Mouse (Mus musculus) embryonic fibroblast, embryonic 13.5 days (primary cell): ENCODE measurements around the gene Thbs3.

Source experiments
- CTCF ChIP-seq: IDR thresholded peaks from 2 replicates; pipeline ENCODE4 v1.5.1; 2011; ENCODE audit warnings: mild to moderate bottlenecking, control low read depth, low read length, moderate library complexity, borderline replicate concordance; ENCODE audit not compliant: insufficient read depth
- POLR2A ChIP-seq: IDR thresholded peaks from 2 replicates; pipeline ENCODE4 v1.6.1; 2011; ENCODE audit warnings: low read depth, mild to moderate bottlenecking, control low read depth, low read length, moderate library complexity

DNA sequence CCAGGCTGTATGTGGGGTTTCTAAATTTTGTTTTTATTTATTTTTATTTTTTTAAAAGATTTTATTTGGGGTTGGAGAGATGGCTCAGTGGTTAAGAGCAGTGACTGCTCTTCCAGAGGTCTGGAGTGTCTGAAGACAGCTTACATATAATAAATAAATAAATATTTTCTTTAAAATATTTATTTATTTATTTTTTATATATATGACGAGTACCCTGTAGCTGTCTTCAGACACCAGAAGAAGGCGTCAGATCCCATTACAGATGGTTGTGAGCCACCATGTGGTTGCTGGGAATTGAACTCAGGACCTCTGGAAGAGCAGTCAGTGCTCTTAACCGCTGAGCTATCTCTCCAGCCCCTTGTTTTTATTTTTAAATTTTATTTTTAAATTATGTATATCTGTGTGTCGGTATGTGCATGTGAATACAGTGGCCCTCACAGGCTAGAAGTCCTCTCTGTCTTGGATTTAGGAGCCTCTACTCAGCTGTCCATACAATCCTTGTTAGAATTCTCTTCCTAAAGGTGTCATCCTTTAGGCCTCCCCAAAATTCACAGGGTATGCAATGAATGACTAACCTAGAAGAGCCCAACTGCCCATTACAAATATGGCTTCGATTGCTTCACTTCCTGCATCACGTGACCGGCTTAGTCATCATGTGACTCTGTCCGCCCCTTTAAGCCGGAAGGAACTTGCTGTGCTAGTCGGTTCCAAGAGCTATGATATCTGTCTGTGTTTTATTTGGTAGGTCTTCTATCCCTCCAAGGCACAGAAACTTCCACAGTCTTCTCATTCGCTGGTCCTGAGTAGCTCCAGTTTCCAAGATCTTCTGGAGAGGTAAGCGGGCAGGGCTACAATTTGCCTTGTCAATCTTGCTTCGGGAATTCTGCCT is 12.5 kb upstream of the Thbs3 start, which contains the start of gene Gba:
- no peak for TF ChIP-seq CTCF
- peak; percentile 70 for TF ChIP-seq POLR2A
